Mouse (Mus musculus): ENCODE measurements at regions not wholly inside any gene's neighbourhood (a gene's known extent, or its start where the extent isn't known, plus 50 kb on each side); places are given as distances from the start of the nearest gene placed in this dataset.

GRCm38 (mm10) chr16:76076231-76076630 is 54.1 kb upstream of the Samsn1 start:
- no peaks in the 10 kb centered on the region for H3K4me1 ChIP-seq (ENCODE audit: control insufficient read depth, insufficient read depth, low read length)
- no peak overlapping the region for H3K27ac ChIP-seq (ENCODE audit: low read depth, low read length)
- H3K4me3 ChIP-seq (ENCODE audit: low read length), result no peak overlapping the region
- H3K4me2 ChIP-seq (replicated peaks; ENCODE audit: low read depth, low read length), result no peak overlapping the region
- no peaks in the 10 kb centered on the region for H3K27me3 ChIP-seq (ENCODE audit: control insufficient read depth, insufficient read depth, low read length)
- H3K9me3 ChIP-seq (ENCODE audit: control insufficient read depth, low read length), result peaks cover 5% of the 10 kb centered on the region; the same call in 1 of the 2 replicates
- H3K9ac ChIP-seq (ENCODE audit: low read depth, low read length), result no peak overlapping the region
- no peaks in the 10 kb centered on the region for H3K36me3 ChIP-seq (ENCODE audit: control insufficient read depth, insufficient read depth, low read length)
- no peak for ATAC-seq (ENCODE audit: low FRiP score, low TSS enrichment)
- 80% methylated on average over 5 of the region's 5 CpGs for WGBS
